Mouse (Mus musculus): ENCODE measurements around the gene Hnrnpul2.
"Not testable (repeated sequence)": the region's sequence is repeated elsewhere in the genome, so short reads cannot be mapped to it uniquely, and the experiment has no call there.

The Hnrnpul2 gene

DNA sequence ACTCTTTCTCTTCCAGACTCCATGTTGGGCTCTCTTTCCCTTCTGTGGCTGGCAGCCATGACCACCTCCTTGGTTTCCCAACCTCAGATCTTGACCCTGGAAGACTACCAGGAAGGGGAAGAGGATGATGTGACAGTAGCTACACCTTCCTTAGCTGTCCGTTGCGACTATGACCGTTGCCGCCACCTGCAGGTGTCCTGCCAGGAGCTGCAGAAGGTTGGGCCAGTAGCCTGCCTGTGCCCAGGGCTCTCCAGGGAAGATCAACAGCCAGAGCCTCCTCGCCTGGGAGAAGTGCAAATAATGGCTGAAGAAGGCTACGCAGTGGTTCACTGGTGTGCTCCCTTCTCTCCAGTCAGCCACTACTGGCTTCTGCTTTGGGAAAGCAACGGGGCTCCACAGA lies 31.8 kb downstream of the Hnrnpul2 start:
- no peak for DNase-seq (ENCODE audit: extremely low spot score, low spot score)

DNA sequence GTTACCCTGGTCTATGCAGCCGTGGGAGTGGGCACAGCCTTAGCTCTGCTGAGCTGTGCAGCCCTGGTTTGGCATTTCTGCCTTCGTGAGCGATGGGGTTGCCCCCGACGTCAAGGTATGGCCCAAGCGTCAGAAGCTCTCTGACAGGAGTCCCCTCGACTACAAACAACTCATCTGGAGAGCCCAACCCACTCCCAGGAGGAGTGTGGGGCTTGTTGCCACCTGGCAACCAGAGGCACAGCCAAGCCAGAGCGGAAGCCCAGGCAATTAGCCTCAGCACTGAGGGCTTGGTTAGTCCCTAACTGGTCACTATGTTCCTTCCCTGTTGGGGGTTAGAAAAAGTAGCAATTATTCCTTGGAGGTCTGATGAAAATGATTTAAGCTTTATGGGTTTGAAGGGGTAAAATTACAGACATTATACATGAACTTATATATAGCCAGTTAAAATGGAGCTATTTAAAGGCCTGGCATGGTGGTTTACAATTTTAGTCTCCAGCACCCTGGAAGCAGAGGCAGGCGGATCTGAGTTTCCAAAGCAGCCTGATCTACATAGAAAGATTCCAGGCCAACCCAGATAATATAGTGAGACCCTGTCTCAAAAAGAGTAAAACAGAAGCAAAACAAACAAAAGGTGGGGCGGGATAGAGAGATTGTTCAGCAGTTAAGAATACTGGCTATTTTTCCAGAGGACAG lies 32.6 kb downstream of the Hnrnpul2 start:
- no peak for DNase-seq (ENCODE audit: extremely low spot score, low spot score)

DNA sequence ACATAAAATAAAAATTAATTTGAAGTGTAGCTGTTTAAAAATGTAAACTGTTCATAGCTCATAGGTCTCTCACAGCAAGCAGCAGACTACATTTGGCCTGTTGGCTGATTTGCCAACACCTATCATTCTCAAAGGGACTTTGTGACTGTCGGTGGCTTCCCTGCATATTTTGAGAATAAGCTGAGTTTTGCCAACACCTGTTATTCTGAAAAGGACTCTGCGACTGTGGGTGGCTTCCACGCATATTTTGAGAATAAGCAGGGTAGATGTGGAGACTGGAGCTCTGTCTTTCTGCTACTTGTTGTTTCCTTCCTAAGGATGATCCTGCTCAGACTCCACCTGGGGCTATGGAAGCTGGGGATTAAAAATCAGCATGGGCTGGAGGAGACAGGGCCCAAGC lies 33.3 kb downstream of the Hnrnpul2 start:
- DNase-seq (ENCODE audit: extremely low spot score, low spot score), result no peak

DNA sequence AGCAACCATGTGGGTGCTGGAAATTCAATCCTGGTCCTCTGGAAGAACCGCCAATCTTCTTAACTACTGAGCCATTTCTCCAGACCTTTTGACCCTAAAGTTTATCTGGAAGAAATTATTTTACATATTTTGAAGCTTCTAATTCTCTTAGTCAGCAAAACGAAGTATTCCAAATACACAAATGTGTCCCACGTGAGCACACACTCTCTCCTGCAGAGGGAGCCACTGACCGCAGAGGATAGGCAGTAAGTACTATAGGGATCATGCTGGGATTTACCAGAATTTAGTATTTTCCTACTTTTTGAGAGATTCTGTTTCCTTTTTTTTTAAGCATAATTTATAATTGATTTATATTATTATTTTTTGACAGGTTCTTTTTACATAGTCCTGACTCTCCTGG lies 37.9 kb downstream of the Hnrnpul2 start:
- DNase-seq (ENCODE audit: extremely low spot score, low spot score), result no peak

DNA sequence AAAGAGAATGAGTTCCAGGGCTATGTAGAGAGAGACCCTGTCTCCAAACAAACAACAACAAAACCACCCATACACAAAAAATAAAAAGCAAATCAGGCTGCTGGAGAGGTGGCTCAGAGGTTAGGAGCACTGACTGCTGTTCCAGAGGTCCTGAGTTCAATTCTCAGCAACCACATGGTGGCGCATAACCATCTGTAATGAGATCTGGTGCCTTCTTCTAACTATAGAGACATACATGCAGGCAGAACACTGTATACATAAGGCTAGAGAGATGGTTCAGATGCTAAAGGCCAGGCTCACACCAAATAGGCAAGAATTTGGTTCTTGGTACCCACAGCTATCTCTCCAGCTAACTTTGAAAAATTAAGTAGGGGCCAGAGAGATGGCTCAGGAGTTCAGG lies 39.2 kb downstream of the Hnrnpul2 start:
- peak; percentile 23 for DNase-seq (ENCODE audit: extremely low spot score, low spot score)

DNA sequence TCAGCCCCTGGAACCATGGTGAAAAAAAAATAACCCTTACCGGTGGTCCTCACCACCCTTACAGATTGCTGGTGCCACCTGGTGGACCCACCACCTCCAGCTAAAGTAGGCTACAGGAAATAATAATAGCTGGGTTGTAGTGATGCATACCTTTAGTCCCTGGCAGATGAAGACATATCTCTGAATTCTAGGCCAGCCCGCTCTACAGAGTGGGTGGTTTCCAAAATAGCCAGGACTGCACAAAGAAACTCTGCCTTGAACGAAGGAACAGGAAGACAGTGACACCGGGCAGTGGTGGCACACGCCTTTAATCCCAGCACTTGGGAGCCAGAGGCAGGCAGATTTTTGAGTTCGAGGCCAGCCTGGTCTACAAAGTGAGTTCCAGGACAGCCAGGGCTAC lies 44.5 kb downstream of the Hnrnpul2 start:
- no peak for DNase-seq (ENCODE audit: extremely low spot score, low spot score)

DNA sequence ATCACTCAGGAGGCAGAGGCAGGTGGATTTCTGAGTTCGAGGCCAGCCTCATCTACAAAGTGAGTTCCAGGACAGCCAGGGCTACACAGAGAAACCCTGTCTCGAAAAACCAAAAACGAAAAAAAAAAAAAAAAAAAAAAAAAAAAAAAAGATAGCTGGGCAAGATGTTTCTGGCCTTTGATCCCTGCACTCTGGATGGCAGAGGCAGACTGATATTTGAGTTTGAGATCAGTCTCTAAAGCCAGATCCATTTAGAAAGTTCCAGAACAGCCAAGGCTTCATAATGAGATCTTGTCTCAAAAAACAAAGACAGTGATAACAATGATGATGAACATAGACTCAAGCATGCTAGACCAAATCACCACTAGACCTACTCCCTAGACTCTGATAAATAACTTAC lies 50.6 kb downstream of the Hnrnpul2 start:
- not testable (repeated sequence) for DNase-seq (ENCODE audit: extremely low spot score, low spot score)

DNA sequence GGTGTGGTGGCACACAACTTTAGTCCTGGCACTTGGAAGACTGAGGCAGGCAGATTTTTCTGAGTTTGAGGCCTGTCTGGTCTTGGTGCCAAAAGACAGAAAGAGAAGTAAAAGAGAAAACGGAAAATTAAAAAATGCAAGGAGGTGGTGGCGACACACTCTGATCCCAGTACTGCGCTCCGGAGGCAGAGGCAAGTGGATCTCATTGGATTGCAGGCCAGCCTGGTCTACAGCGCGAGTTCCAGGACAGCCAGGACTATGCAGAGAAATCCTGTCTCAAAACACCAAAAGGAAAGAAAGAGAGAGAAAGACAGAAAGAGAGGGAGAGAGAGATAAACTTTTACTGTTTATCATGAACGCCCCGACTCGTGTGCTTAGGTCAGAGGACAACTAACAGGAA lies 51.0 kb downstream of the Hnrnpul2 start:
- no peak for DNase-seq (ENCODE audit: extremely low spot score, low spot score)

DNA sequence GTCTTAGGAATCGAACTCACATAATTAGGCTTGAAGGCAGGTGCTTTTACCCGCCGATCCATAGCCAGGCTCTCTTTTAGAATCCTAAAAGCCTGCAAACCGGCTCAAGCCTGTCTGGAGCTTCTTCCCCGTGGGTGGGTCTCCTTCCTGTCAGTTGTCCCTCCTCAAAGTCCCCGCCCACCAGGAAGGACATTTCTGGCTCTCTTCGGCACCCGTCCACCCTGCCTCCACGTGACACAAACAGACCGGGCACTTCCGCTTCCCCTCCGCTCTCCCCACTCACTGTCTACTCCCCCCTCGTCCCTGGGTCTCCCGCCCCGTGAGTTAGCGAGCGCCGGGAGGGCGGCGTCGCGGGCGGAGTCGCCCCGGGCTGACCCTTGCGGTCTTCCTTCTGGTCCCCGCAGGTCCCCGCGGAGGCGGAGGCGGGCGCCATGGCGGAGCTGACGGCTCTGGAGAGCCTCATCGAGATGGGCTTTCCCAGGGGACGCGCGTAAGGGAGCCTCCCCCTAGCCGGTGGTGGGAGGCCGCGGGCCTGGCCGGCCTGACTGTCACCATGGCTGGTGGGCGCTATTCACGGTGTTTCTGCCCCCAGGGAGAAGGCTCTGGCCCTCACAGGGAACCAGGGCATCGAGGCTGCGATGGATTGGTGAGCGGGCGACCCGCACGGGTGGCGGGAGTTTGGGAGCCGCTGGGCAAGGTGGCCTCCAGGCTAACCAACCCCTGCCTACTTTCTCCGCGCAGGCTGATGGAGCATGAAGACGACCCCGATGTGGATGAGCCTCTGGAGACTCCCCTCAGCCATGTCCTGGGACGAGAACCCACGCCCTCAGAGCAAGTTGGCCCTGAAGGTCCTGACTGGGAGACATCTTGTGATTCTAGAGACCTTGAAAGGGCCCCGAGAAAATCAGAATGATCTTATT lies 51.7 kb downstream of the Hnrnpul2 start, which contains the start of gene Ubxn1:
TSS of gene Ubxn1 (plus strand) at position 230 of the 920 bp plus-strand sequence.
- DNase-seq (ENCODE audit: extremely low spot score, low spot score), result peak; percentile 95

DNA sequence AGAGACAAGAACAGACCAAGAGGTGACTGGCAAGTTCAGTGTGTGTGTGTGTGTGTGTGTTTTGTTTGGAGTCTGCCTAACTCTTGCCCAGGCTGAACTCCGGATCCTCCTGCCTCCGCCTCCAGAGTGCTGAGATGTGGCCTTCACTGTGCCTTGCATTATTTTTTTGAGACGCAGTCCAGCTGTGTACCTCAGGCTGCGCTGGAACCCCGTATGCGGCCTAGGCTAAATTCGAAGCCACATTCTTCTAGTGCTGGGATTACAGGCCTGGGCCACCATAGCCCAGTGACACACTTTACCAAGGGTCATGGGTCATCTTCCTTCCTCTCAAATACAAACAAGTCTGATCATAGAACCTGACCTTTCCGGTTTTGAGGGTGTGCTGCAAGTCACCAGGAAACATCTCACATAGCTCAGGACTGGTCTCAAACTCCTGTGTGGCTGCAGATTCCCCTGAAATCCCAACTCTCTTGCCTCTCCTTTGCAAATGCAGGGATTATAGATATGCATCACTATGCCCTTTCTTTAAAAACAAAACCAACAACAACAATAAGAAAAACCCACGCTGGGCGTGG lies 52.5 kb downstream of the Hnrnpul2 start:
- DNase-seq (ENCODE audit: extremely low spot score, low spot score), result no peak

DNA sequence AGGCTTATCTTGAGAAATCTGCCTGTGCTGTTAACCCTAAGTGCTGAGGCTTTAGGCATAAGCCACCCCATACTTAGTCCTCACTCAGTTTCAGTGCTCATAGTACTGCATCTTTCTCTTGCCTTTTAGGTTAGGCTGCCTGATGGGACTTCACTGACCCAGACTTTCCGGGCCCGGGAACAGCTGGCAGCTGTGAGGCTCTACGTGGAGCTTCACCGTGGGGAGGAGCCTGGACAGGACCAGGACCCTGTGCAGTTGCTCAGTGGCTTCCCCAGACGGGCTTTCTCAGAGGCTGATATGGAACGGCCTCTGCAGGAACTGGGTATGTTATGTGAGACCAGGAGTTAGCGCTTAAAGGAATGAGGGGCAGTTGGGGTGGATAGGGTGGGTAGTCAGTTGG lies 55.2 kb downstream of the Hnrnpul2 start:
- DNase-seq (ENCODE audit: extremely low spot score, low spot score), result no peak

DNA sequence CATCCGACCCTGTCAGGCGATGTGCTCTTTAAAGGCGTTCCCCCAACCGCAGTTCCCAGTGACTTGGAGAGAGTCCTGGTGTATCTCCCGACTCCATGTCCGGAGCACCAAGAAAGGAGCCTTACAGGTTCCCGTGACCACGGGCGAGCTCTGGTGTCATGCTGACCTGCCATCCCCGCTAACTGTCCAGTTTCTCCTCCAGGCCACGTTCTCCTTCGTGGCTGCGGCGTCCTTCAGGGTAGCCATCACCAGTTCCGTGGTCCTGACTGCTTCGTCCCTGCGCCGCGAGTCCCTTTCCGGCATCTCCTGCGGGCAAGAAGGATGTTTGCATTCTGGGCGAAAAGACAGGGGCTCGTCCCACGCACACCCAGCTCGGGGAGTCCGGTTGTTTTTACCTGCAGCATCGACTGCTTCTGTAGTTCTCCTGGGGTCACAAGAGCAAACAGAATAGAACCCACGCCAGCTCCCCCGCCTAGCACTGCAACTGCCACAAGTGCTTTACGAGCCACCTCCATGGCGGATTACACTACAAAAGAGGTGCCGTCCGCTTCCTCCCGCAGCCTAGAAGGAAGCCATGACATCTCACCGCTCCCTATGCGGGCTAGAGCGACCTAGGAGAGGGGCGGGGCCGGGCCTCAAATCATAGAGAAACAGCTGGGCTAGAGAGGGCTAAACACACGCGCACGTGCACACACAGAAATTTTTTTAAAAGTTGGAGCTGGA lies 60.7 kb downstream of the Hnrnpul2 start, which contains the start of gene Uqcc3:
TSS of gene Uqcc3 (minus strand) at position 613 of the 723 bp plus-strand sequence.
- peak; percentile 79 for DNase-seq (ENCODE audit: extremely low spot score, low spot score)

DNA sequence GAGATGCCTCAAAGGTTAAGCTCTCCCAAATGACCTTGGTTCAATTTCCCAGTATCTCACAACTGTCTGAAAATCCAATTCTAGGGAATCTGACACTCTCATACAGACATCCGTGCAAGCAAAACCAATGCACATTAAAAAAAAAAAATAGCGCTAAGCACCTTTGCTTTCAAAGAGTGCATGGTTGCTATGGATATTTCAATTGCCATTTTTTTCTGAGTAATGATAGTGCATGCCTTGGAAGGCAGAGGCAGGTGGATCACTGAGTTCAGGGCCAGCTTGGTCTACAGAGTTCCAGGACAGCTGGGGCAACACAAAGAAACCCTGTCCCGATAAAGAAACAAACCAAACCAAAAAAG lies 61.2 kb downstream of the Hnrnpul2 start:
- DNase-seq (ENCODE audit: extremely low spot score, low spot score), result no peak

DNA sequence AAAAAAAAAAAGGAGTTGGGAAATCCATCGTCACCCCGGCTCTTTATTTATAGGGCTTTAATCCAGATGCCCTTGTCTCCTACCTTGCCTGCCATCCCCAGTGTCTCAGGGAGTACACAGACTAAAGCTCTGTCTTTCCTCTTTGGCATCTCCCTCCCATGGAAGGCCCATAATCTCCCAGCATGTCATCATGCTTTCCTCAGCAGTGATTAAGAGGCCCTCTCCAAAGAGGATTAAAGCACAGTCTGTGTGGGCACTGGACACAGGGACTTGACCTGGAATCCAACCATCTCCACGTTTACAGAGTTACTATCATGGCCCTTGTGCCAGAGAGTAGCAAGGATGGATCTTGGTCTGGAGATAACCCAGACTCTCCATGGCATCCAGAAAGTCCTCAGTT lies 63.8 kb downstream of the Hnrnpul2 start, which contains the start of the genes Lbhd1 and Gm49403:
TSS of gene Lbhd1 (plus strand) at position 117 of the 400 bp plus-strand sequence.
TSS of gene Gm49403 (plus strand) at position 315 of the 400 bp plus-strand sequence.
- no peak for DNase-seq (ENCODE audit: extremely low spot score, low spot score)

Data from neural tube, embryonic 10.5 days (tissue).